Comparison of ENCODE assay signal across 8 mouse cellular contexts in the genomic region with DNA sequence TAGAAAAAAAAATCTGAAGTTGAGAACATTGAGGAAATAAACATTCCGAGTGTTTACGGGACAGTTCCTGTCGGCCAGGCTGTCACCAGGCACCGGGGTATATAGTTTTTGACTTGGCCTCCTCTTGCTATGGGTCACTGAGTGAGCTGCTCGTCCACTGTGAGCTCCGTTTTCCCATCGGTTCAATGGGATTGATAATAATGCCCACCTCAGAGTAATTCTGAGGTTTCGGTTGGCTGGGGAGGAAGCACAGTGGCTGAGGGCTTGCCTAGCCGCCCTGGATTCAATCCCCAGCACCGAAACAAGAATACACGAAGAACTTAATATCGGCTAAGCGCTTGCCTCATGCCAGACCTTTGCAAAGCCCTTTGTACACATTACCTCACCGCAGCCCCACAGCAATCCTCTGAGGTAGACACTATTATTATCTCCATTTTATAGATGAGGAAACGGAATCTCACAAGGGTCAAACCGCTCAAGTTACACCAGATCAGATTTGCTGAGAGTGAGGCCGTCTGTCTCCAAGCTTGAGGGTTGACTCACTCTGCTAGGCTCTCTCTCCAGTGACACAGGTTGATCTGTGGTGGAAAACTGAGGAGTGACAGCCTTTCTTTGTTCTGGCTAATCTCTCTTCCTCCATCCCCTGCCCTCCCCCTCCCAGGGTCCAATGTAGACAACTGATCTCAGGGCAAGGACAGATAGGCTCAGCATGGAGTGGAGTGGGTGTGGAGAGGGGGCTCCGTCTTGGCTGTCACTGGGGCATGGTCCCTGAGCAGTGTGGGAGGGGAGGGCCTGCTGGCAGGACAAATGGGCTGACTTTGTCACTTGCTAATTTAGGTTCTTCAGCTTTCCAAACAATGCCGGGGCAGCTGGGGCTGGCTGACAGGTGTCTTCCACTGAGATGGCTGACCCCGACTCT. TPM values are rescaled to one million over a fixed set of nuclear protein-coding genes. Genes with fewer than 3 reads are reported as not detected.
DNase-seq lines count a peak whose midpoint lies in the region; ATAC-seq lines count a peak whose summit lies in the region.

No protein-coding gene starts in this region.

- 47% methylated on average over 20 of the region's 20 CpGs for WGBS in forebrain, embryonic 10.5 days
- 42% methylated on average over 20 of the region's 20 CpGs for WGBS in forebrain, embryonic 11.5 days
- WGBS in embryonic facial prominence, embryonic 13.5 days: 37% methylated on average over 20 of the region's 20 CpGs
- 34% methylated on average over 20 of the region's 20 CpGs for WGBS in limb, embryonic 11.5 days
- 15% methylated on average over 20 of the region's 20 CpGs for WGBS in midbrain, embryonic 14.5 days

- H3K36me3 ChIP-seq in forebrain, embryonic 10.5 days (replicated peaks): no peaks in the 10 kb centered on the region
- no peaks in the 10 kb centered on the region for H3K36me3 ChIP-seq in forebrain, embryonic 11.5 days (ENCODE audit: control insufficient read depth, insufficient read depth, low read length)
- no peaks in the 10 kb centered on the region for H3K36me3 ChIP-seq in embryonic facial prominence, embryonic 13.5 days
- H3K36me3 ChIP-seq in limb, embryonic 11.5 days (ENCODE audit: control insufficient read depth, insufficient read depth, low read length): no peaks in the 10 kb centered on the region
- H3K36me3 ChIP-seq in midbrain, embryonic 14.5 days (ENCODE audit: control insufficient read depth, insufficient read depth, low read length): no peaks in the 10 kb centered on the region

- no peak for ATAC-seq in forebrain, embryonic 11.5 days (replicated peaks; ENCODE audit: low FRiP score)
- peak; percentile 49 for ATAC-seq in embryonic facial prominence, embryonic 13.5 days (ENCODE audit: insufficient number of reproducible peaks, insufficient read depth, low FRiP score, low TSS enrichment, low read depth)
- ATAC-seq in limb, embryonic 11.5 days (ENCODE audit: insufficient number of reproducible peaks, low FRiP score, low TSS enrichment, low read depth): no peak; the same call in 1 of the 2 replicates
- peak; percentile 43; the same call in 1 of the 2 replicates for ATAC-seq in midbrain, embryonic 14.5 days (ENCODE audit: low FRiP score, low TSS enrichment)

- H3K27me3 ChIP-seq in forebrain, embryonic 10.5 days (ENCODE audit: poor library complexity, severe bottlenecking): peaks cover 61% of the 10 kb centered on the region
- 0 out of 2 replicates have a peak, but pooled peaks cover 3% of the 10 kb centered on the region for H3K27me3 ChIP-seq in forebrain, embryonic 11.5 days (ENCODE audit: control insufficient read depth, insufficient read depth, low read length)
- H3K27me3 ChIP-seq in embryonic facial prominence, embryonic 13.5 days: peaks cover 4% of the 10 kb centered on the region; the same call in 1 of the 2 replicates
- no peaks in the 10 kb centered on the region for H3K27me3 ChIP-seq in limb, embryonic 11.5 days (ENCODE audit: control insufficient read depth, insufficient read depth, low read length)
- peaks cover 4% of the 10 kb centered on the region; the same call in 1 of the 2 replicates for H3K27me3 ChIP-seq in midbrain, embryonic 14.5 days (ENCODE audit: control insufficient read depth, insufficient read depth, low read length)

- H3K4me1 ChIP-seq in forebrain, embryonic 10.5 days: peaks cover 43% of the 10 kb centered on the region
- peaks cover 3% of the 10 kb centered on the region; the same call in 1 of the 2 replicates for H3K4me1 ChIP-seq in forebrain, embryonic 11.5 days (replicated peaks; ENCODE audit: control insufficient read depth, insufficient read depth, low read length)
- H3K4me1 ChIP-seq in embryonic facial prominence, embryonic 13.5 days: peaks cover 27% of the 10 kb centered on the region
- peaks cover 13% of the 10 kb centered on the region; the same call in 1 of the 2 replicates for H3K4me1 ChIP-seq in limb, embryonic 11.5 days (ENCODE audit: control insufficient read depth, insufficient read depth, low read length)
- peaks cover 9% of the 10 kb centered on the region for H3K4me1 ChIP-seq in midbrain, embryonic 14.5 days (ENCODE audit: control insufficient read depth, insufficient read depth, low read length)

- H3K4me2 ChIP-seq in forebrain, embryonic 11.5 days (ENCODE audit: low read depth, low read length, severe bottlenecking): no peak overlapping the region; the same call in 1 of the 2 replicates
- peak overlapping the region; percentile 53 for H3K4me2 ChIP-seq in embryonic facial prominence, embryonic 13.5 days
- peak overlapping the region; percentile 42 for H3K4me2 ChIP-seq in limb, embryonic 11.5 days (ENCODE audit: low read depth, severe bottlenecking)
- H3K4me2 ChIP-seq in midbrain, embryonic 14.5 days (ENCODE audit: low read length): peak overlapping the region; percentile 46

- no peak overlapping the region for H3K9ac ChIP-seq in forebrain, embryonic 11.5 days (ENCODE audit: low read length)
- peak overlapping the region; percentile 61 for H3K9ac ChIP-seq in embryonic facial prominence, embryonic 13.5 days
- no peak overlapping the region for H3K9ac ChIP-seq in limb, embryonic 11.5 days (ENCODE audit: low read length)
- no peak overlapping the region for H3K9ac ChIP-seq in midbrain, embryonic 14.5 days (replicated peaks; ENCODE audit: low read length)

- 0 out of 2 replicates have a peak overlapping the region, but pooled peaks have one; percentile 48 for H3K27ac ChIP-seq in forebrain, embryonic 10.5 days
- no peak overlapping the region for H3K27ac ChIP-seq in forebrain, embryonic 11.5 days (ENCODE audit: low read depth, low read length)
- peak overlapping the region; percentile 64 for H3K27ac ChIP-seq in embryonic facial prominence, embryonic 13.5 days
- H3K27ac ChIP-seq in limb, embryonic 11.5 days (replicated peaks; ENCODE audit: low read depth, low read length): no peak overlapping the region
- H3K27ac ChIP-seq in midbrain, embryonic 14.5 days (replicated peaks; ENCODE audit: low read depth, low read length): no peak overlapping the region

- no peak for DNase-seq in forebrain, embryonic 10.5 days (ENCODE audit: extremely low spot score, low spot score)
- no peak for DNase-seq in forebrain, embryonic 11.5 days (ENCODE audit: low spot score)
- DNase-seq in limb, embryonic 11.5 days (ENCODE audit: low spot score): no peak
- peak; percentile 23 for DNase-seq in midbrain, embryonic 14.5 days
- DNase-seq in ovary, postnatal 10 days (ENCODE audit: low spot score): no peak
- DNase-seq in cerebellum, adult 8-10 months: no peak
- DNase-seq in thymus, postnatal 10 days (ENCODE audit: low spot score in 2 of 2): no peak

- peak overlapping the region; percentile 37 for H3K4me3 ChIP-seq in forebrain, embryonic 10.5 days
- H3K4me3 ChIP-seq in forebrain, embryonic 11.5 days (ENCODE audit: low read depth, low read length): no peak overlapping the region
- H3K4me3 ChIP-seq in embryonic facial prominence, embryonic 13.5 days: peak overlapping the region; percentile 23; the same call in 1 of the 2 replicates
- H3K4me3 ChIP-seq in limb, embryonic 11.5 days (ENCODE audit: low read depth, low read length): no peak overlapping the region; the same call in 1 of the 2 replicates
- H3K4me3 ChIP-seq in midbrain, embryonic 14.5 days (replicated peaks; ENCODE audit: low read depth, low read length): no peak overlapping the region

- no peaks in the 10 kb centered on the region for H3K9me3 ChIP-seq in forebrain, embryonic 10.5 days
- no peaks in the 10 kb centered on the region for H3K9me3 ChIP-seq in forebrain, embryonic 11.5 days (ENCODE audit: control insufficient read depth, low read length)
- H3K9me3 ChIP-seq in embryonic facial prominence, embryonic 13.5 days: no peaks in the 10 kb centered on the region
- no peaks in the 10 kb centered on the region for H3K9me3 ChIP-seq in limb, embryonic 11.5 days (ENCODE audit: control insufficient read depth, low read length)
- H3K9me3 ChIP-seq in midbrain, embryonic 14.5 days (ENCODE audit: control insufficient read depth, low read length): no peaks in the 10 kb centered on the region

RNA-seq across cellular contexts. Expression of a gene that starts 15.2 kb away (rescaled TPM):
- polyA plus RNA-seq in forebrain, embryonic 10.5 days (2016; fragmentation: Nextera tagmentation; extraction: Ambion mirVana): 0.55 and 1.3 TPM in 2 replicates
- 0.65 and 1.1 TPM in 2 replicates for polyA plus RNA-seq in forebrain, embryonic 11.5 days (2014; fragmentation: Nextera tagmentation; extraction: Ambion mirVana)
- polyA plus RNA-seq in embryonic facial prominence, embryonic 13.5 days (2015; fragmentation: Nextera tagmentation; extraction: Ambion mirVana): 28.9 and 33.8 TPM in 2 replicates
- polyA plus RNA-seq in limb, embryonic 11.5 days (2014; fragmentation: Nextera tagmentation; extraction: Ambion mirVana): 13.7 and 19.4 TPM in 2 replicates
- 0.43 TPM in 1 of 2 replicates, not detected in the other for polyA plus RNA-seq in midbrain, embryonic 14.5 days (2014; fragmentation: Nextera tagmentation; extraction: Ambion mirVana)

RNA-seq across cellular contexts. Expression of a gene that starts 23.9 kb away (rescaled TPM):
- polyA plus RNA-seq in forebrain, embryonic 10.5 days (2016; fragmentation: Nextera tagmentation; extraction: Ambion mirVana): 3.1 and 3.7 TPM in 2 replicates
- 0.47 and 0.65 TPM in 2 replicates for polyA plus RNA-seq in forebrain, embryonic 11.5 days (2014; fragmentation: Nextera tagmentation; extraction: Ambion mirVana)
- 13.2 and 13.6 TPM in 2 replicates for polyA plus RNA-seq in embryonic facial prominence, embryonic 13.5 days (2015; fragmentation: Nextera tagmentation; extraction: Ambion mirVana)
- polyA plus RNA-seq in limb, embryonic 11.5 days (2014; fragmentation: Nextera tagmentation; extraction: Ambion mirVana): 4.5 TPM in 2 replicates
- polyA plus RNA-seq in midbrain, embryonic 14.5 days (2014; fragmentation: Nextera tagmentation; extraction: Ambion mirVana): 0.58 and 1.0 TPM in 2 replicates

RNA-seq across cellular contexts. Expression of a gene that starts 28.6 kb away (rescaled TPM):
- 20.2 and 21.4 TPM in 2 replicates for polyA plus RNA-seq in forebrain, embryonic 10.5 days (2016; fragmentation: Nextera tagmentation; extraction: Ambion mirVana)
- polyA plus RNA-seq in forebrain, embryonic 11.5 days (2014; fragmentation: Nextera tagmentation; extraction: Ambion mirVana): 21.5 and 24.2 TPM in 2 replicates
- 78.0 and 85.6 TPM in 2 replicates for polyA plus RNA-seq in embryonic facial prominence, embryonic 13.5 days (2015; fragmentation: Nextera tagmentation; extraction: Ambion mirVana)
- 32.8 and 33.3 TPM in 2 replicates for polyA plus RNA-seq in limb, embryonic 11.5 days (2014; fragmentation: Nextera tagmentation; extraction: Ambion mirVana)
- polyA plus RNA-seq in midbrain, embryonic 14.5 days (2014; fragmentation: Nextera tagmentation; extraction: Ambion mirVana): 20.7 and 25.1 TPM in 2 replicates

RNA-seq across cellular contexts. Expression of a gene that starts 41.7 kb away (rescaled TPM):
- polyA plus RNA-seq in forebrain, embryonic 10.5 days (2016; fragmentation: Nextera tagmentation; extraction: Ambion mirVana): 0.45 TPM in 1 of 2 replicates, not detected in the other
- polyA plus RNA-seq in forebrain, embryonic 11.5 days (2014; fragmentation: Nextera tagmentation; extraction: Ambion mirVana): 0.25 TPM in 1 of 2 replicates, not detected in the other
- polyA plus RNA-seq in embryonic facial prominence, embryonic 13.5 days (2015; fragmentation: Nextera tagmentation; extraction: Ambion mirVana): 12.2 and 38.0 TPM in 2 replicates
- polyA plus RNA-seq in limb, embryonic 11.5 days (2014; fragmentation: Nextera tagmentation; extraction: Ambion mirVana): 6.0 and 7.3 TPM in 2 replicates
- polyA plus RNA-seq in midbrain, embryonic 14.5 days (2014; fragmentation: Nextera tagmentation; extraction: Ambion mirVana): 0.34 TPM in 1 of 2 replicates, not detected in the other

Comparison
In these comparisons a context has a peak if more than half of its experiments do, and no peak if none do; other contexts are left out.
1. H3K27ac ChIP-seq: peak in forebrain, embryonic 10.5 days (single experiment) and embryonic facial prominence, embryonic 13.5 days (single experiment); none in forebrain, embryonic 11.5 days (single experiment), limb, embryonic 11.5 days (single experiment) and midbrain, embryonic 14.5 days (single experiment).
2. H3K4me3 ChIP-seq: peak in forebrain, embryonic 10.5 days (single experiment) and embryonic facial prominence, embryonic 13.5 days (single experiment); none in forebrain, embryonic 11.5 days (single experiment), limb, embryonic 11.5 days (single experiment) and midbrain, embryonic 14.5 days (single experiment).
3. ATAC-seq: peak in embryonic facial prominence, embryonic 13.5 days (single experiment) and midbrain, embryonic 14.5 days (single experiment); none in forebrain, embryonic 11.5 days (single experiment) and limb, embryonic 11.5 days (single experiment).